Mouse (Mus musculus) urinary bladder, postnatal 36 days (tissue): ENCODE results near the gene Gm5868.
A peak's percentile ranks its signal among the peaks of the same experiment; 100 is the strongest.
"Not testable (repeated sequence)": the region's sequence is repeated elsewhere in the genome, so short reads cannot be mapped to it uniquely, and the experiment has no call there.

Source experiments
- DNase-seq, 2 experiments: peaks; one replicate each; pipeline ENCODE4 v3.0.0; 2022; ENCODE audit warnings: low spot score in 2 of 2, mixed read lengths in 1 of 2

Gm5868 gene

GRCm38 (mm10) chr5:72587192-72587681 lies at the start of gene Gm5868:
TSS of gene Gm5868 (minus strand) at chr5:72587551.
- no peak for DNase-seq

- DNase-seq: no peak
These were observed 49.2 kb upstream of the Gm5868 start for GRCm38 (mm10) chr5:72636576-72636975.

DNA sequence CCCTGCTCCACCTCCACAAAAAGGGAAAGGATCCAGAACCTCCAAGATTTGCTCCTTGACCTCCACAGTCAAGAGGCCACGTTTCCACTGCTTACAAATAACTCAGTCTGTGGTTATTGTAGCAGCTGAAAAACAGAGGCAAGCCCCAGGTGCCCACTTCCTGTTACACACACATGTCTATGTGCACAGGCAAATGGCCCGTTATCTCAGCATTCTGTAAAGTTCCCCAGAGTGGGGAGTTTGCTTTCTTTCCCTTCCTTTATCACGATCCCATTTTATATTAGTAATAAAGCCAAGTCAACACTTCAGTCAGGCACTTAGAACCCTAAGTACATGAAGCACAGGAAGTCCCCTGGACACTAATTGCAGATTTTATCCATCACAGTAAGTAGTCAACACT lies 48.8 kb upstream of the Gm5868 start:
- DNase-seq: no peak

GRCm38 (mm10) chr5:72634791-72635271 lies 47.5 kb upstream of the Gm5868 start:
- DNase-seq: no peak

DNA sequence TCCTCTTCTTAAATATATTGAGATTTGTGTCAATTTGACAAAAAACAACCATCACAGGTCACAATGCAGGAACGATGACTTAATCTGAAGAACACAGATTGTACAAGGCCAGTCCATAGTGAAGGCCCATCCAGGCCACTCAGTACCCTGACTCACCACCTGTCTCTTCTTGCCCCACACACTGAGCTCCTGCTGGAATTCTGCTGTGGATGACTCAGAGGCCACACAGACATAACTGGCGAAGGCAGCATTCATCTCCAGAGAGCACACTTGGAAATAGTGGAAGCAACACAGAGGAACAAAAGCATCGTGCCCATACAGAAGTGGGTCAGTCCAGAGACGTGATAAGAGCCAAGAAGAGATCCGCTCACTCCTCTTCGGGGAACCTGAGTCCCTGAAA lies 42.7 kb upstream of the Gm5868 start:
- no peak for DNase-seq

DNA sequence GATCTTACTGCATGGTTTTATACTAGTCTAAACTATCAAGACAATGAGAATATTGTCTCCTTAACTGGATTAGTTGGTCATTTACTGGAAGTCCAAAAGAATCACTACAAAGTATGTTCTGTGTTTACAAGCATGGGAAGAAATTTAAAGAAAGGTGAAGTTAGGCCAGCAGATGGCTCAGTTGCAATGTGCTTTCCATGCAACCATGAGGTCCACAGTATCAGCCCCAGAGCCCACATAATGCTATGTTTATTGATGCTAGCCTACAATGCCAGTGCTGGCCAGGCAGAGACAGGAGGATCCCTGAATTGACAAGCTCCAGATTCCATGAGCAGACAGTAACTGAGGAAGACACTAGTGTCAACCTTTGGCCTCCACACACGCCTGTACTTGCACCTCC lies 33.7 kb upstream of the Gm5868 start:
- DNase-seq: no peak

DNA sequence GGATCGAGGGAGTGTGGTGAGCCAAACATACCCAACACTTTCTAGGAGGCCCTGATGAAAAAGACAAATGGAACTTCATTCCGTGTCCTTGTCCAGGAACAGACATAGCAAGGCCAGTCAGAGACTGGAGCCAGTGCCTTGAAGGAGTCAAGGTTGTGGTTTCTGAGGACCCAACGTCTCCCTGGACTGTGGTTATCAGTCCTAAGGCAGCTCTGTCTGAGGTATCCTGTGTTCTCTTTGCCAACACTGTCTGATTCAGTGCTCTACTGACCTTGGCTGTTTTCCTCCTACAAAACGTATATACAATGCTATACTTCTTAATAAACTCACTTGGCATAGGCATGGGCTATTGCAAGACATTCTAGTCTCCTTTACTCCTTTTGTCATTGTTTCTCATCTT lies 30.1 kb upstream of the Gm5868 start:
- DNase-seq: no peak

DNA sequence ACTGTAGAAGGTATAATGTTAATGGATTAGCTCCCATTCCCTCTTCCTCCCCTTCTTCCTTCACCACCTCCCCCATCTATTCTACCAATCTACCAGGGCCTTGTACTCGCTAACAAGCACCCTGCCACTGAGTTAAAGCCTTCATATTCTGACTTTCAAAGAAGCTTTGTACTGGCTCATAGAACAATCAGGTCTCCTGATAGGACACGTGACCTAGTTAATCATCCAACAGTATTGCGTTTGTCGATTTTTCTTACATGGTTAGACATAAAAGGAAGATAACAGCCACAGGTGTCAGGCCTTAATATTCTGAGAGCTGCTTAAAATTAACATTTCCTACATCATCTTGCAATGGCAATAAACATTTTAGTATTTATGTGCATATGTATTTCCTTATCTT lies 15.8 kb upstream of the Gm5868 start:
- DNase-seq: no peak

- DNase-seq: peak in 1 of 2 experiments; percentile 58
These were observed 13.7 kb upstream of the Gm5868 start for GRCm38 (mm10) chr5:72601006-72601405.

GRCm38 (mm10) chr5:72586667-72587191 lies 622 bp downstream of the Gm5868 start:
- DNase-seq: not testable (repeated sequence)

GRCm38 (mm10) chr5:72586122-72586521 lies 1.2 kb downstream of the Gm5868 start:
- DNase-seq: not testable (repeated sequence)

- DNase-seq: not testable (repeated sequence)
These were observed 6.4 kb downstream of the Gm5868 start, which contains the start of gene Zar1 for GRCm38 (mm10) chr5:72580970-72581332. TSS of gene Zar1 (minus strand) at chr5:72581254.

- not testable (repeated sequence) for DNase-seq
These were observed 7.0 kb downstream of the Gm5868 start for GRCm38 (mm10) chr5:72580088-72580969.

- DNase-seq: not testable (repeated sequence)
These were observed 7.8 kb downstream of the Gm5868 start for GRCm38 (mm10) chr5:72579599-72579998.

- DNase-seq: no peak
These were observed 21.7 kb downstream of the Gm5868 start for GRCm38 (mm10) chr5:72565621-72566020.

DNA sequence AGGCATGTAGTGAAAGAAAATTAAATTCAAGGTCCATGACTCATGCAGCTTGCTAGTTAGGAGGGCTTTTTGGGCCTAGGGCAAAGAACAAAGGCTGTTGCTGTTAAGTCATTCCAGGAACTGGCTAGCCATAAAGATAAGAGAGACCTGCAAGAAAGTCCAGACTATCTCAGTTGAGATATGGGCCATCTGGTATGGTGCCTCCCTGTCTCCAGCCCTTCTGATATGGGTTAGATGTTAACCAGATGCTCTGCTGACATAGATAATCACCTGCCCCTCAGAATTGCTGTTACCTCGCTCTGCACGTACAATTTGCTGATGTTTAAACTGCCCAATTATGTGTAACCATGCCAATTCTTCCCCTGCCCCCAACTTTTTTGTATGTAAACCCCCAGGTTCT lies 24.2 kb downstream of the Gm5868 start:
- DNase-seq: not testable (repeated sequence)

- DNase-seq: no peak
These were observed 26.2 kb downstream of the Gm5868 start for GRCm38 (mm10) chr5:72560976-72561628.

DNA sequence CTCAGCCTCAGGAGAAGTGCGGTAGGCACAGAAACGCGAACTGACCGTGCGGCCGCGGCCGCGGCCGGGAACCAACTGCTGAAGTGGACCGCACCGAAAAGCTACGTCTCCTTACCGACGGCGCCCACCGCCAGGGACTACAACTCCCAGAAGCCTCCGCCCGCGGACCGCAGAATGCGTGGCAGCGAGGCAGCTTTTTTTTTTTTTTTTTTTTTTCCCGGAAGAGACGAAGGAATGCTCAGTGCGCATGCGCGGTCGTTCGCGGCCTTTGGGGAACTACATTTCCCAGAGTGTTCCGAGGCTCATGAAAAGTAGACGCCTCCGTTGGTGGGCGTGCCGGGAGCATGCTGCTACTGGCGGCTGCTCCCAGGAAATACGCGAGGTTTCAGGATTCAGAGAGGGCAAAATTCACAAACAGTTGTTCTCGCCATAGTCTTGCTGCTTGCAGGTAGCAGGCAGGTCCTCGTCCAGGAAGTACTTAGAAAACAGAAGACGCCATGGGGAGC lies 27.8 kb downstream of the Gm5868 start, which contains the start of gene Nfxl1:
TSS of gene Nfxl1 (minus strand) at position 141 of the 506 bp plus-strand sequence.
- peak; percentile 93 to 97 for DNase-seq

- DNase-seq: peak in 1 of 2 experiments; percentile 6
These were observed 28.4 kb downstream of the Gm5868 start for GRCm38 (mm10) chr5:72558716-72559526.

DNA sequence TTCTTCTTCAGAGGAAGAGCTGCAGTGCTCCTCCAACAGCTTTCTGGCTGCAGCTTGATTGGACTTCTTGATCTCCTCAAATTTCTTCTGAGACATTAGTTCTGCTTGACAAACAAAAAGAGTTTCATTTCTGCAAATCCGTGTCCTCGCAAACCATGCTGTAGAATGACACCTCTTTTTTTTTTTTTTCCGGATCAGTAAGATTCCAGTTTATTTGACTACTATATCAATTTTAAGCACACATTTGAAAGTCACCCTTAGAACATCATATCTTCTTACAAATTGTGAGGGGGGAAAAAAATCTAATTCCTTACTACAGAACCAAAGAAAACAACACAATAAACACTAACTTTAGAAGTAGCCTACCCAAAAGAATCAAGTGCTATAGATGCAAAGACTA lies 31.1 kb downstream of the Gm5868 start:
- DNase-seq: no peak

GRCm38 (mm10) chr5:72551209-72551608 lies 36.1 kb downstream of the Gm5868 start:
- DNase-seq: no peak
